Mouse (Mus musculus): Measurements from ENCODE around the gene Ndufa4l2. TPM values are rescaled to one million over a fixed set of nuclear protein-coding genes. Genes with fewer than 3 reads are reported as not detected.

The Ndufa4l2 gene
- polyA plus RNA-seq, 1 experiment from 2014 or later = 77.3 TPM

DNA sequence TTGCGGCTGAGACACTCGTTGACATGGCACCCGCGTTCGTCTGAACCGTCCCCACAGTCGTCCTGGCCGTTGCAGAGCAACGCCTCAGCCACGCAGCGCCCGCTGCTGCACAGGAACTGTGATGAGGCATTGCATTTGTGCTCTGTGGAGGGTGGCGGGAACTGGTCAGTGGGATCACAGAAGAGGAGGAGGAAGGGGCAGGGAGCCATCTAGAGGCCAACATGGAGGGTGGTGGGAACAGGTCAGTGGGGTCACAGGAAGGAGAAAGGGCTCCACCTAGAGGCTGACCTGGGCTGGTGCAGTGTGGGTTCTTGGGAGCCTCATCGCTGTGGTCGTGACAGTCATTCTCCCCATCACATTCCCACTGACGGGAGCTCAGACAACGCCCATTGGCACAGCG, 40.9 kb downstream of the Ndufa4l2 start:
- Histone ChIP-seq H3K4me2 (replicated peaks; ENCODE audit: low read depth, low read length) (no peak overlapping the region), H3K27me3 (ENCODE audit: insufficient read depth, low read length) (no peaks in the 10 kb centered on the region), H3K27ac (ENCODE audit: low read length) (no peak overlapping the region), H3K4me1 (ENCODE audit: insufficient read depth, low read length) (no peaks in the 10 kb centered on the region), H3K4me3 (ENCODE audit: low read length) (no peak overlapping the region), H3K9me3 (ENCODE audit: low read length) (no peaks in the 10 kb centered on the region), H3K9ac (replicated peaks; ENCODE audit: low read length) (no peak overlapping the region), H3K36me3 (ENCODE audit: insufficient read depth, low read length) (peaks cover 74% of the 10 kb centered on the region)
- no peak for ATAC-seq (ENCODE audit: low FRiP score, low TSS enrichment)
- WGBS = 65% methylated on average over 18 of the region's 18 CpGs

DNA sequence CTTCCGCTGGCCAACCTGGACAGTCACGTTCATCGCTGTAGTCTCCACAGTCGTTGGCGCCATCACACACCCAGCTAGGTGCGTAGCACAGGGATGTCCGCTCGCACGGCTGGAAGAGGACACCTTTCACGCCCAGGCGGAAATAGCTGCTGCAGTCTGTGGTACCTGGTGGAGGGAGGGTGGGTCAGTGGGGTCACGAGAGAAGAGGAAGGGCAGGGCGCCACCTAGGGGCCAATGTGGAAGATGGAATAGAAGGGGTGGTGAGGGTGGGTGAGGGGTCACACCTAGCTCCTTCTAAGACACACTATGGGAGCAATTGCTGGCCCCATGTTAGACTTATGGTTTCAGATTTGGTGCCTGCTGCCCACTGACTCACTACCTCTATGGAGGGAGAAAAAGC, 42.6 kb downstream of the Ndufa4l2 start:
- H3K4me2 ChIP-seq (replicated peaks; ENCODE audit: low read depth, low read length) = no peak overlapping the region
- H3K27me3 ChIP-seq (ENCODE audit: insufficient read depth, low read length) = no peaks in the 10 kb centered on the region
- no peak for ATAC-seq (ENCODE audit: low FRiP score, low TSS enrichment)
- no peak overlapping the region for H3K27ac ChIP-seq (ENCODE audit: low read length)
- H3K9ac ChIP-seq (replicated peaks; ENCODE audit: low read length) = no peak overlapping the region
- no peaks in the 10 kb centered on the region for H3K9me3 ChIP-seq (ENCODE audit: low read length)
- H3K36me3 ChIP-seq (ENCODE audit: insufficient read depth, low read length) = peaks cover 69% of the 10 kb centered on the region
- H3K4me1 ChIP-seq (ENCODE audit: insufficient read depth, low read length) = no peaks in the 10 kb centered on the region
- H3K4me3 ChIP-seq (ENCODE audit: low read length) = no peak overlapping the region
- WGBS = 89% methylated on average over 13 of the region's 13 CpGs

DNA sequence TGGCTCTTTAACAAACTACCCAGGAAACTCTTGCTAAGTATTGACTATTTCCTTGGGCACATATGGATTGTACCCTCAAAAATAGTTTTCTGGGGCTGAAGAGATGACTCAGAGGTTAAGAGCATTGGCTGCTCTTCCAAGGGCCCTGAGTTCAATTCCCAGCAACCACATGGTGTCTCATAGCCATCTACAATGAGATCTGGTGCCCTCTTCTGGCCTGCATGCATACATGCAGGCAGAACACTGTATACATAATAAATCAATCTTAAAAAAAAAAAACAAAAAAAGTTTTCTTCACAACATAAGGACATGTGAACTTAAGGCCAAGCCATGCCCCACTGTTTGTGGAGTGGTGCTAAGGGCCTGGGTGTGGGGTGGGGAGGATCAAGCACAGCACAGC, 46.4 kb downstream of the Ndufa4l2 start:
- Histone ChIP-seq H3K4me2 (replicated peaks; ENCODE audit: low read depth, low read length) (no peak overlapping the region), H3K9me3 (ENCODE audit: low read length) (no peaks in the 10 kb centered on the region), H3K4me3 (ENCODE audit: low read length) (no peak overlapping the region), H3K4me1 (ENCODE audit: insufficient read depth, low read length) (peaks cover 21% of the 10 kb centered on the region), H3K36me3 (ENCODE audit: insufficient read depth, low read length) (peaks cover 48% of the 10 kb centered on the region), H3K27ac (ENCODE audit: low read length) (no peak overlapping the region), H3K27me3 (ENCODE audit: insufficient read depth, low read length) (no peaks in the 10 kb centered on the region), H3K9ac (replicated peaks; ENCODE audit: low read length) (no peak overlapping the region)
- ATAC-seq (ENCODE audit: low FRiP score, low TSS enrichment) = no peak

DNA sequence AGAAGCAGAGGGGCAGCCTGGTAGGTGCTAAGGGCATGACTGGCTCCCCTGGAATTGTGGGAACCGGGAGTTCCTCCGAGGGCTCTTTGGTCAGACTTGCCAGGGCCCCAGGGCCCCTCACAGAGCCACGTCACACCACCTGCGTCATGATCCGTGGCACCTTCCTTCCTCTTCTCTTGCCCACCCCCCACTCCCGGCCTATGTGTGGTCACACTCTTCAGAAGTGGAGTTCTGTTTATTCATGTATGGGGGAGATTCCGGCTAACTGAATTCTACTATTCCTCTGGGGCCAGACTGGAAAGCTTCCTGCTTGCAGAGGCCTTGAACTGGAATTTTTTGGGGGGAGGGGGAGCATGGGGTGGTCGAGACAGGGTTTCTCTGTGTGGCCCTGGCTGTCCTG, 49.1 kb downstream of the Ndufa4l2 start:
- H3K4me2 ChIP-seq (replicated peaks; ENCODE audit: low read depth, low read length) = no peak overlapping the region
- no peak overlapping the region for H3K9ac ChIP-seq (replicated peaks; ENCODE audit: low read length)
- H3K9me3 ChIP-seq (ENCODE audit: low read length) = no peaks in the 10 kb centered on the region
- no peak overlapping the region for H3K4me3 ChIP-seq (ENCODE audit: low read length)
- peaks cover 33% of the 10 kb centered on the region for H3K36me3 ChIP-seq (ENCODE audit: insufficient read depth, low read length)
- no peaks in the 10 kb centered on the region for H3K27me3 ChIP-seq (ENCODE audit: insufficient read depth, low read length)
- peak overlapping the region; percentile 75 for H3K27ac ChIP-seq (ENCODE audit: low read length)
- 53% methylated on average over 8 of the region's 8 CpGs for WGBS
- peaks cover 21% of the 10 kb centered on the region for H3K4me1 ChIP-seq (ENCODE audit: insufficient read depth, low read length)
- ATAC-seq (ENCODE audit: low FRiP score, low TSS enrichment) = peak; percentile 49

DNA sequence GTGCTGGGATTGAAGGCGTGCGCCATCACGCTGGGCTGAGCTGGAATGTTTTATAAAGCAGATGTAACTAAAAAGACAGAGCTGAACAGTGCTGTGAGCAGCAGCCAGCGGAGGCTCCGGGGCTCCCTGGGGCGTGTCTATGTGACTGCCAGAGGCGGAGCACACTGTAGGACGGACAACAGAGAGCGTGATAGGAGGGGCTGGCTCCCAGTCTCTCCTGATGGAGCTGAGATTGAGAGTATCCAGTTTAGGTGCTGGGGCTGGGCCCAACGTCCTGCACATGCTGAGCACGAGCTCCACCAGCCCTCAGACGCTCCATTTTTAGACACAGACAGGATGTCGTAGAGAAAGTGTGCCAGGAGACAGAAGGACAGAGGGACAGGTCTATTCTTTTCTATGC, 49.5 kb downstream of the Ndufa4l2 start:
- Histone ChIP-seq H3K27me3 (ENCODE audit: insufficient read depth, low read length) (no peaks in the 10 kb centered on the region), H3K27ac (ENCODE audit: low read length) (peak overlapping the region; percentile 75), H3K9me3 (ENCODE audit: low read length) (no peaks in the 10 kb centered on the region), H3K4me2 (replicated peaks; ENCODE audit: low read depth, low read length) (no peak overlapping the region; the same call in 1 of the 2 replicates), H3K9ac (replicated peaks; ENCODE audit: low read length) (no peak overlapping the region), H3K4me1 (ENCODE audit: insufficient read depth, low read length) (peaks cover 21% of the 10 kb centered on the region), H3K36me3 (ENCODE audit: insufficient read depth, low read length) (peaks cover 31% of the 10 kb centered on the region), H3K4me3 (ENCODE audit: low read length) (no peak overlapping the region)
- peak; percentile 82 for ATAC-seq (ENCODE audit: low FRiP score, low TSS enrichment)
- 38% methylated on average over 13 of the region's 13 CpGs for WGBS

Other genes starting within 250 kb of the Ndufa4l2 start
- 206 and 212 TPM in 2 replicates for gene Dctn2, start 248.6 kb upstream of the Ndufa4l2 start, polyA plus RNA-seq (2015; fragmentation: Nextera tagmentation; extraction: Ambion mirVana)
- 13.3 and 14.8 TPM in 2 replicates for gene Mbd6, start 225.9 kb upstream of the Ndufa4l2 start, polyA plus RNA-seq (2015; fragmentation: Nextera tagmentation; extraction: Ambion mirVana)
- 115 and 123 TPM in 2 replicates for gene Mars, start 203.2 kb upstream of the Ndufa4l2 start, polyA plus RNA-seq (2015; fragmentation: Nextera tagmentation; extraction: Ambion mirVana)
- gene Arhgap9, start 193.0 kb upstream of the Ndufa4l2 start, polyA plus RNA-seq (2015; fragmentation: Nextera tagmentation; extraction: Ambion mirVana) = 2.5 and 2.6 TPM in 2 replicates
- 7.5 and 9.5 TPM in 2 replicates for gene Gli1, start 173.0 kb upstream of the Ndufa4l2 start, polyA plus RNA-seq (2015; fragmentation: Nextera tagmentation; extraction: Ambion mirVana)
- 0.08 TPM in 1 of 2 replicates, not detected in the other for gene Inhbe, start 160.6 kb upstream of the Ndufa4l2 start, polyA plus RNA-seq (2015; fragmentation: Nextera tagmentation; extraction: Ambion mirVana)
- gene Inhbc, start 144.5 kb upstream of the Ndufa4l2 start, polyA plus RNA-seq (2015; fragmentation: Nextera tagmentation; extraction: Ambion mirVana) = 0.09 and 0.24 TPM in 2 replicates
- gene R3hdm2, start 134.6 kb upstream of the Ndufa4l2 start, polyA plus RNA-seq (2015; fragmentation: Nextera tagmentation; extraction: Ambion mirVana) = 28.1 and 29.0 TPM in 2 replicates
- gene Stac3, start 13.3 kb upstream of the Ndufa4l2 start, polyA plus RNA-seq (2015; fragmentation: Nextera tagmentation; extraction: Ambion mirVana) = 0.85 and 1.9 TPM in 2 replicates
- 119 and 123 TPM in 2 replicates for gene Shmt2, start 7.5 kb downstream of the Ndufa4l2 start, polyA plus RNA-seq (2015; fragmentation: Nextera tagmentation; extraction: Ambion mirVana)
- gene Nxph4, start 19.6 kb downstream of the Ndufa4l2 start, polyA plus RNA-seq (2015; fragmentation: Nextera tagmentation; extraction: Ambion mirVana) = 1.8 and 2.3 TPM in 2 replicates
- 70.9 and 71.7 TPM in 2 replicates for gene Lrp1, start 106.2 kb downstream of the Ndufa4l2 start, polyA plus RNA-seq (2015; fragmentation: Nextera tagmentation; extraction: Ambion mirVana)
- gene Stat6, start 128.0 kb downstream of the Ndufa4l2 start, polyA plus RNA-seq (2015; fragmentation: Nextera tagmentation; extraction: Ambion mirVana) = 33.8 and 37.4 TPM in 2 replicates
- 10.6 and 10.7 TPM in 2 replicates for gene Nemp1, start 151.9 kb downstream of the Ndufa4l2 start, polyA plus RNA-seq (2015; fragmentation: Nextera tagmentation; extraction: Ambion mirVana)
- 28.8 and 32.1 TPM in 2 replicates for gene Nab2, start 153.6 kb downstream of the Ndufa4l2 start, polyA plus RNA-seq (2015; fragmentation: Nextera tagmentation; extraction: Ambion mirVana)
- 0.31 and 0.50 TPM in 2 replicates for gene Myo1a, start 190.2 kb downstream of the Ndufa4l2 start, polyA plus RNA-seq (2015; fragmentation: Nextera tagmentation; extraction: Ambion mirVana)
- gene Tac2, start 209.5 kb downstream of the Ndufa4l2 start, polyA plus RNA-seq (2015; fragmentation: Nextera tagmentation; extraction: Ambion mirVana) = 1.7 and 2.0 TPM in 2 replicates
- gene Zbtb39, start 224.6 kb downstream of the Ndufa4l2 start, polyA plus RNA-seq (2015; fragmentation: Nextera tagmentation; extraction: Ambion mirVana) = 4.0 and 4.1 TPM in 2 replicates
- gene Gpr182, start 236.8 kb downstream of the Ndufa4l2 start, polyA plus RNA-seq (2015; fragmentation: Nextera tagmentation; extraction: Ambion mirVana) = 10.7 and 11.9 TPM in 2 replicates
- 0.22 and 0.23 TPM in 2 replicates for gene Rdh1, start 244.8 kb downstream of the Ndufa4l2 start, polyA plus RNA-seq (2015; fragmentation: Nextera tagmentation; extraction: Ambion mirVana)
- 0.42 and 0.72 TPM in 2 replicates for gene Rdh16f1, start 244.8 kb downstream of the Ndufa4l2 start, polyA plus RNA-seq (2015; fragmentation: Nextera tagmentation; extraction: Ambion mirVana)

All from kidney, embryonic 16.5 days (tissue).